Mouse (Mus musculus) small intestine, adult 2 months (tissue): ENCODE data around the gene Gpr1.

Experiments used
- CTCF ChIP-seq: fragments of 200-500 bp; IDR thresholded peaks from 2 replicates; pipeline ENCODE4 v1.5.1; 2012; ENCODE audit warnings: low read depth, mild to moderate bottlenecking, control low read depth, inconsistent platforms, low read length, moderate library complexity, mixed read lengths; ENCODE audit not compliant: insufficient replicate concordance, insufficient read length; ENCODE audit errors: extremely low read depth
- POLR2A ChIP-seq: fragments of 200-500 bp; IDR thresholded peaks from 2 replicates; pipeline ENCODE4 v1.6.1; 2012; ENCODE audit warnings: low read depth, mild to moderate bottlenecking, control low read depth, inconsistent platforms, low read length, moderate library complexity

- TF ChIP-seq CTCF = no peak
- TF ChIP-seq POLR2A = no peak
These were observed 34.9 kb upstream of the Gpr1 start for GRCm38 (mm10) chr1:63249261-63249660.
